Mouse (Mus musculus) midbrain, embryonic 11.5 days (tissue): ENCODE data around the gene Zfp628. TPM values are rescaled to one million over a fixed set of nuclear protein-coding genes. Genes with fewer than 3 reads are reported as not detected.

ENCODE experiments used
- ATAC-seq: fragments of 200-750 bp; cut with Nextera tagmentation; 2 replicates; pipeline ENCODE4 v1.8.0; 2017; ENCODE audit warnings: moderate TSS enrichment, moderate library complexity; ENCODE audit not compliant: low FRiP score
- DNase-seq: peaks from one replicate; pipeline ENCODE4 v3.0.0; 2015; ENCODE audit warnings: low spot score; ENCODE audit errors: missing footprints
- H3K27ac ChIP-seq: fragments of 300-500 bp; sonication (generic); 2 replicates; pipeline ENCODE4 v1.5.1; 2014; ENCODE audit warnings: low read depth, low read length
- H3K27me3 ChIP-seq: fragments of 300-500 bp; sonication (generic); 2 replicates; pipeline ENCODE4 v1.6.1; 2014; ENCODE audit warnings: mild to moderate bottlenecking, low read length, moderate library complexity, mixed read lengths; ENCODE audit not compliant: control insufficient read depth, insufficient read depth
- H3K36me3 ChIP-seq: fragments of 300-500 bp; sonication (generic); 2 replicates; pipeline ENCODE4 v1.6.1; 2014; ENCODE audit warnings: mild to moderate bottlenecking, low read length, moderate library complexity, mixed read lengths; ENCODE audit not compliant: control insufficient read depth, insufficient read depth
- H3K4me1 ChIP-seq: fragments of 300-500 bp; sonication (generic); 2 replicates; pipeline ENCODE4 v1.6.1; 2014; ENCODE audit warnings: low read length; ENCODE audit not compliant: control insufficient read depth, insufficient read depth
- H3K4me2 ChIP-seq: fragments of 300-500 bp; sonication (generic); 2 replicates; pipeline ENCODE4 v1.6.1; 2014; ENCODE audit warnings: mild to moderate bottlenecking, moderate library complexity
- H3K4me3 ChIP-seq: fragments of 300-500 bp; sonication (generic); 2 replicates; pipeline ENCODE4 v1.5.1; 2014; ENCODE audit warnings: low read depth, low read length
- H3K9ac ChIP-seq: fragments of 300-500 bp; sonication (generic); 2 replicates; pipeline ENCODE4 v1.6.1; 2014; ENCODE audit warnings: low read length
- H3K9me3 ChIP-seq: fragments of 300-500 bp; sonication (generic); 2 replicates; pipeline ENCODE4 v1.6.1; 2016; ENCODE audit warnings: low read length; ENCODE audit not compliant: control insufficient read depth
- WGBS: fragments of 180-500 bp; shearing (Covaris S2); extraction: QIAGEN DNeasy Blood & Tissue Kit; methylation state at CpG from one replicate; pipeline ENCODE4 v1.1.7; 2014; 5-methylcytosine and 5-hydroxymethylcytosine counted together
- polyA plus RNA-seq: library from polyadenylated mRNA; unstranded; fragments of >200 nt; fragmentation: Nextera tagmentation; extraction: Ambion mirVana; gene quantifications from 2 replicates; pipeline ENCODE4 v1.2.1, GENCODE M21; 2014

Zfp628 gene
- polyA plus RNA-seq, 1 experiment from 2014 or later: 3.5 TPM

- Histone ChIP-seq H3K4me3 (no peak within 1 kb of the TSS), H3K4me2 (no peak within 1 kb of the TSS), H3K27ac (no peak within 1 kb of the TSS), H3K9ac (no peak within 1 kb of the TSS), H3K9me3 (no peaks in the 10 kb centered on the region), H3K36me3 (no peaks in the 10 kb centered on the region), H3K4me1 (no peaks in the 10 kb centered on the region), H3K27me3 (no peaks in the 10 kb centered on the region)
- WGBS: 43% methylated on average over 6 of the region's 6 CpGs
- DNase-seq: no peak
- ATAC-seq: no peak
Measured at GRCm38 (mm10) chr7:4971068-4971467, 56.1 kb downstream of the Zfp628 start, which contains the start of gene Sbk3. TSS of gene Sbk3 (minus strand) at chr7:4971168.

Other genes with a start within 250 kb of the Zfp628 start
- gene Hspbp1, start 230.1 kb upstream of the Zfp628 start, polyA plus RNA-seq: 111 and 113 TPM in 2 replicates
- 2.3 and 3.2 TPM in 2 replicates for gene Brsk1, start 224.6 kb upstream of the Zfp628 start, polyA plus RNA-seq
- gene Tmem150b, start 190.0 kb upstream of the Zfp628 start, polyA plus RNA-seq: not detected in 2 replicates
- gene Kmt5c, start 175.1 kb upstream of the Zfp628 start, polyA plus RNA-seq: 65.4 and 71.5 TPM in 2 replicates
- gene Cox6b2, start 162.1 kb upstream of the Zfp628 start, polyA plus RNA-seq: 34.5 and 36.6 TPM in 2 replicates
- gene Fam71e2, start 143.9 kb upstream of the Zfp628 start, polyA plus RNA-seq: not detected in 2 replicates
- 0.07 TPM in 1 of 2 replicates, not detected in the other for gene Il11, start 132.4 kb upstream of the Zfp628 start, polyA plus RNA-seq
- not detected in 2 replicates for gene Tmem190, start 132.3 kb upstream of the Zfp628 start, polyA plus RNA-seq
- 1.3 and 1.4 TPM in 2 replicates for gene Tmem238, start 125.6 kb upstream of the Zfp628 start, polyA plus RNA-seq
- 203 and 211 TPM in 2 replicates for gene Rpl28, start 122.3 kb upstream of the Zfp628 start, polyA plus RNA-seq
- gene Ube2s, start 102.6 kb upstream of the Zfp628 start, polyA plus RNA-seq: 392 and 412 TPM in 2 replicates
- 1.9 and 2.4 TPM in 2 replicates for gene Shisa7, start 70.5 kb upstream of the Zfp628 start, polyA plus RNA-seq
- 2.6 and 4.6 TPM in 2 replicates for gene Isoc2b, start 45.0 kb upstream of the Zfp628 start, polyA plus RNA-seq
- 0.63 and 0.78 TPM in 2 replicates for gene Isoc2a, start 38.1 kb upstream of the Zfp628 start, polyA plus RNA-seq
- 0.12 TPM in 1 of 2 replicates, not detected in the other for gene Gm36210, start 8.7 kb upstream of the Zfp628 start, polyA plus RNA-seq
- gene Nat14, start 6.8 kb downstream of the Zfp628 start, polyA plus RNA-seq: 8.0 and 10.4 TPM in 2 replicates
- gene Ssc5d, start 10.6 kb downstream of the Zfp628 start, polyA plus RNA-seq: 1.0 and 1.6 TPM in 2 replicates
- not detected in 2 replicates for gene Sbk2, start 49.2 kb downstream of the Zfp628 start, polyA plus RNA-seq
- not detected in 2 replicates for gene Sbk3, start 56.0 kb downstream of the Zfp628 start, polyA plus RNA-seq
- 41.1 and 41.7 TPM in 2 replicates for gene Zfp579, start 80.9 kb downstream of the Zfp628 start, polyA plus RNA-seq
- gene Zfp524, start 99.2 kb downstream of the Zfp628 start, polyA plus RNA-seq: 7.6 and 9.2 TPM in 2 replicates
- gene Fiz1, start 99.5 kb downstream of the Zfp628 start, polyA plus RNA-seq: 42.4 and 49.4 TPM in 2 replicates
- 0.34 TPM in 1 of 2 replicates, not detected in the other for gene Gm44973, start 100.3 kb downstream of the Zfp628 start, polyA plus RNA-seq
- gene Zfp865, start 105.2 kb downstream of the Zfp628 start, polyA plus RNA-seq: 4.8 and 5.1 TPM in 2 replicates
- 4.0 and 5.0 TPM in 2 replicates for gene Ccdc106, start 105.3 kb downstream of the Zfp628 start, polyA plus RNA-seq
- gene 4632433K11Rik, start 118.9 kb downstream of the Zfp628 start, polyA plus RNA-seq: 0.33 TPM in 1 of 2 replicates, not detected in the other
- gene Zfp784, start 123.2 kb downstream of the Zfp628 start, polyA plus RNA-seq: 3.3 and 3.6 TPM in 2 replicates
- gene Zfp580, start 136.3 kb downstream of the Zfp628 start, polyA plus RNA-seq: 34.1 and 47.6 TPM in 2 replicates
- 151 and 159 TPM in 2 replicates for gene U2af2, start 146.9 kb downstream of the Zfp628 start, polyA plus RNA-seq
- 47.8 and 56.2 TPM in 2 replicates for gene Epn1, start 165.0 kb downstream of the Zfp628 start, polyA plus RNA-seq
- not detected in 2 replicates for gene Rfpl4, start 201.7 kb downstream of the Zfp628 start, polyA plus RNA-seq
- gene Rasl2-9, start 210.7 kb downstream of the Zfp628 start, polyA plus RNA-seq: 0.19 and 0.47 TPM in 2 replicates
- not detected in 2 replicates for gene Vmn1r55, start 234.5 kb downstream of the Zfp628 start, polyA plus RNA-seq